Mouse (Mus musculus): ENCODE measurements at regions not wholly inside any gene's neighbourhood (a gene's known extent, or its start where the extent isn't known, plus 50 kb on each side); places are given as distances from the start of the nearest gene placed in this dataset.

GRCm38 (mm10) chr2:84072881-84073583, 82.7 kb downstream of the Gm13691 start:
- TF ChIP-seq POLR2A (IDR thresholded peaks at IDR 0.05; ENCODE audit: borderline replicate concordance, extremely low read depth, insufficient read depth, insufficient read length, poor library complexity, severe bottlenecking) (no peak), CTCF (IDR thresholded peaks at IDR 0.05; ENCODE audit: borderline replicate concordance, extremely low read depth, insufficient read depth, insufficient read length) (no peak)

All from brain, embryonic 14.5 days (tissue).